Mouse (Mus musculus): ENCODE data around the gene Slamf7.

GRCm38 (mm10) chr1:171643612-171644011, 9.2 kb downstream of the Slamf7 start:
- TF ChIP-seq POLR2A (IDR thresholded peaks at IDR 0.05; ENCODE audit: low read depth, low read length) (no peak), CTCF (conservative IDR thresholded peaks at IDR 0.05; ENCODE audit: insufficient read depth, insufficient read length, low read depth, low read length) (no peak)

All from kidney, adult 2 months (tissue).